Mouse (Mus musculus): ENCODE results near the gene BC061237.
"Not testable (repeated sequence)": the region's sequence is repeated elsewhere in the genome, so short reads cannot be mapped to it uniquely, and the experiment has no call there.

Gene BC061237

GRCm38 (mm10) chr14:44492163-44492562, at the start of gene BC061237:
Gene BC061237, plus strand, starts transcription at chr14:44492463.
- not testable (repeated sequence) for DNase-seq (ENCODE audit: low read depth, low spot score)

- not testable (repeated sequence) for DNase-seq (ENCODE audit: low read depth, low spot score)
These were observed 25.7 kb downstream of the BC061237 start, which contains the start of gene Gm17093 for GRCm38 (mm10) chr14:44517976-44518375. Gene Gm17093, plus strand, starts transcription at chr14:44518276.

DNA sequence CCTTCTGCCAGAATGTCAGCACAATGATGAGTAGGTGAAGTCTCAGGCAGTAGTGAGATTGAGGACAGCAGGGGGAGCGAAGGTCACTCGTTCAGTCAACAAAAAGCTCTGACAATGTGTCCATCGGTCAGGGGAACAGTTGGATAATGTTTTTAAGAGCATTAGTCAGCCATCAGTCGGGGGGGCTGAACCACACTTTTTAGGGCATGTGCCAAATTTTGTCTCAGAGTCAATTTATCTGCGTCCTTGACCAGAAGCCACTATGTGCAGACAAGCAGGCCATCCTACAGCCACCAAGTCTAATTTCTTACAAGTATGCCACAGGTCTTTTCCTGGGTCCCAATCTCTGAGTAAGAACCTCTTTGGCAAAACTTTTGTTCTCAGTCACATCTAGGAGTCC, 55.7 kb downstream of the BC061237 start:
- not testable (repeated sequence) for DNase-seq (ENCODE audit: low read depth, low spot score)

Data from telencephalon, adult 2 months (tissue).